Mouse (Mus musculus) liver (tissue): ENCODE data around the gene Prr5l.

Source experiments
- DNase-seq: peaks from one replicate; pipeline ENCODE4 v3.0.0-alpha.2; 2020; ENCODE audit warnings: mixed read lengths

The Prr5l gene

GRCm38 (mm10) chr2:101881471-101882162, 1.2 kb downstream of the Prr5l start:
- DNase-seq: no peak

GRCm38 (mm10) chr2:101871179-101871578, 11.6 kb downstream of the Prr5l start:
- DNase-seq: peak; percentile 7

GRCm38 (mm10) chr2:101868683-101869082, 14.1 kb downstream of the Prr5l start:
- DNase-seq: no peak

GRCm38 (mm10) chr2:101862219-101863123, 20.4 kb downstream of the Prr5l start:
- no peak for DNase-seq

- no peak for DNase-seq
Observed at GRCm38 (mm10) chr2:101860920-101861485, 21.8 kb downstream of the Prr5l start.

- DNase-seq: no peak
Observed at GRCm38 (mm10) chr2:101856174-101856573, 26.7 kb downstream of the Prr5l start.

- DNase-seq: no peak
Observed at GRCm38 (mm10) chr2:101854792-101855191, 28.0 kb downstream of the Prr5l start.

- no peak for DNase-seq
Observed at GRCm38 (mm10) chr2:101842756-101843155, 40.1 kb downstream of the Prr5l start.

- DNase-seq: no peak
Observed at GRCm38 (mm10) chr2:101834816-101835523, 47.9 kb downstream of the Prr5l start.

GRCm38 (mm10) chr2:101832361-101832760, 50.5 kb downstream of the Prr5l start:
- no peak for DNase-seq

- no peak for DNase-seq
Observed at GRCm38 (mm10) chr2:101831851-101832250, 51.0 kb downstream of the Prr5l start.

GRCm38 (mm10) chr2:101830186-101830915, 52.5 kb downstream of the Prr5l start:
- no peak for DNase-seq

GRCm38 (mm10) chr2:101829013-101829412, 53.8 kb downstream of the Prr5l start:
- no peak for DNase-seq

- DNase-seq: no peak
Observed at GRCm38 (mm10) chr2:101828057-101828643, 54.7 kb downstream of the Prr5l start.

GRCm38 (mm10) chr2:101827626-101828025, 55.2 kb downstream of the Prr5l start:
- DNase-seq: peak; percentile 27

- no peak for DNase-seq
Observed at GRCm38 (mm10) chr2:101826950-101827600, 55.8 kb downstream of the Prr5l start.

- no peak for DNase-seq
Observed at GRCm38 (mm10) chr2:101826186-101826707, 56.6 kb downstream of the Prr5l start.

GRCm38 (mm10) chr2:101825226-101826120, 57.4 kb downstream of the Prr5l start:
- no peak for DNase-seq

GRCm38 (mm10) chr2:101823821-101824220, 59.0 kb downstream of the Prr5l start:
- DNase-seq: no peak

GRCm38 (mm10) chr2:101822785-101823184, 60.0 kb downstream of the Prr5l start:
- DNase-seq: no peak
